Mouse (Mus musculus) C2C12 (cell line): ENCODE results near the gene Rnls. TPM values are rescaled to one million over a fixed set of nuclear protein-coding genes. Genes with fewer than 3 reads are reported as not detected.

Experiments used
- H3K27me3 ChIP-seq: one replicate; pipeline ENCODE4 v1.6.1; 2011; ENCODE audit not compliant: control insufficient read depth, insufficient read depth, insufficient read length
- H3K36me3 ChIP-seq: one replicate; pipeline ENCODE4 v1.6.1; 2011; ENCODE audit not compliant: control insufficient read depth, insufficient read depth
- H3K4me3 ChIP-seq: one replicate; pipeline ENCODE4 v1.5.1; 2011; ENCODE audit warnings: mild to moderate bottlenecking, control low read depth; ENCODE audit not compliant: poor library complexity, insufficient read depth, severe bottlenecking
- H3K79me2 ChIP-seq: one replicate; pipeline ENCODE4 v1.6.1; 2011; ENCODE audit not compliant: control insufficient read depth, insufficient read depth
- H3K79me3 ChIP-seq: one replicate; pipeline ENCODE4 v1.6.1; 2011; ENCODE audit warnings: low read depth, control low read depth
- H3ac ChIP-seq: one replicate; pipeline ENCODE3; 2011; ENCODE audit warnings: low read depth; ENCODE audit not compliant: control insufficient read depth, insufficient read length
- CEBPB ChIP-seq: IDR thresholded peaks from one replicate; pipeline ENCODE4 v1.6.1; 2011; ENCODE audit warnings: low read depth, mild to moderate bottlenecking, control low read depth, moderate library complexity
- CTCF ChIP-seq: IDR thresholded peaks from one replicate; pipeline ENCODE4 v1.5.1; 2011; ENCODE audit not compliant: control insufficient read depth, insufficient read depth, insufficient read length
- FOSL1 ChIP-seq: IDR thresholded peaks from one replicate; pipeline ENCODE4 v1.8.0; 2011; ENCODE audit warnings: mild to moderate bottlenecking, low read length; ENCODE audit not compliant: poor library complexity, insufficient read depth, severe bottlenecking
- MAX ChIP-seq: IDR thresholded peaks from one replicate; pipeline ENCODE4 v1.6.1; 2011; ENCODE audit warnings: mild to moderate bottlenecking, control low read depth
- MYOD1 ChIP-seq: IDR thresholded peaks from one replicate; pipeline ENCODE4 v1.6.1; 2011; ENCODE audit warnings: low read depth; ENCODE audit not compliant: control insufficient read depth, insufficient read length
- MYOG ChIP-seq: IDR thresholded peaks from one replicate; pipeline ENCODE4 v1.6.1; 2011; ENCODE audit not compliant: control insufficient read depth, insufficient read length; ENCODE audit errors: extremely low read depth
- USF1 ChIP-seq: IDR thresholded peaks from one replicate; pipeline ENCODE4 v1.6.1; 2011; ENCODE audit warnings: low read depth, mild to moderate bottlenecking, control low read depth, moderate library complexity
- polyA plus RNA-seq: library from polyadenylated mRNA; unstranded; fragments of >200 nt; fragmentation: generic; extraction: Trizol; gene quantifications from one replicate; pipeline ENCODE4 v1.2.1, GENCODE M21; 2012; ENCODE audit warnings: missing spikeins

The Rnls gene
- polyA plus RNA-seq, 1 experiment: 0.99 TPM

DNA sequence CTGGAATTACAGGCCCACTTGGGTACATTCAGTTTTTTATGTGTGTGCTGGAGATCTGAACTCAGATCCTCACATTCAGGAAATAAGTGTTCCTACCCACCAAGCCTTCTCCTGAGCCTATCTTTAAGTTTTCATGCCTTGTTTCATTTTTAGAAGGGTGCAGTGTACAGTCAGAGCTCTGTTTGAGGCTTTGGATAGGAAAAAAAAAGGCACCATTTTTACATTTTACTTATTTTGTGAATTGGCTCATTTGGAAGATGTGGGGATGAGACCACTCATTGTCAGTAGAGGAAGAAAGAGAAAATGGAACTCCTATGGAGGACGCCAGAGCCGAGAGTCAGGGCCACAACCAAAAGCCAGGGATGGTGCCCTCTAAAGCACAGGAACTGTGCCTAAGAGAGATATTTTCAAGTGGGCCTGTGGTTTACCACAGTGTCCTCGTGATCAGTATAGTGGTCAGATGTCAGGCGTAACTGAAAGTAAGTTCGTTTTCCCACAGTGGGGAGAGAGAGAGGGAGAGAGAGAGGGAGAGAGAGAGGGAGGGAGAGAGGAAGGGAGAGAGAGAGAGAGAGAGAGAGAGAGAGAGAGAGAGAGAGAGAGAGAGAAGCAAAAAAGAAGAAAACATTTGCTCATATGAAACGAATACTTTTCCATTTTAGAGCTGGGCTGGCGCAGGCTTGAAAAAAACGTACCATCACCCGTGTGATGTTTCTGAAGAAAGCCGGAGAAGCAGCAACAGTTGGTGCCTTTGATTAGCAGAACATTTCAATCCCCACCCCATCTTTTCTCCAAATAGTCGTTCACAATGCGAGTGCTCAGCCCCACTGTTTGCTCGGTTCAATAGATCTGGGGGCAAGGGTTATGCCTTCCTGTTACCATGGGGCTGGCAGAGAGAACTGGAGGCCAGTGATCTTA is 290.7 kb downstream of the Rnls start:
- Histone ChIP-seq H3K79me3 (no peaks in the 10 kb centered on the region), H3K36me3 (no peaks in the 10 kb centered on the region), H3K27me3 (no peaks in the 10 kb centered on the region), H3ac (no peak overlapping the region), H3K79me2 (no peaks in the 10 kb centered on the region), H3K4me3 (no peak overlapping the region)
- TF ChIP-seq FOSL1: no peak
- no peak for TF ChIP-seq MYOG
- no peak for TF ChIP-seq CTCF
- peak; percentile 88 for TF ChIP-seq USF1

DNA sequence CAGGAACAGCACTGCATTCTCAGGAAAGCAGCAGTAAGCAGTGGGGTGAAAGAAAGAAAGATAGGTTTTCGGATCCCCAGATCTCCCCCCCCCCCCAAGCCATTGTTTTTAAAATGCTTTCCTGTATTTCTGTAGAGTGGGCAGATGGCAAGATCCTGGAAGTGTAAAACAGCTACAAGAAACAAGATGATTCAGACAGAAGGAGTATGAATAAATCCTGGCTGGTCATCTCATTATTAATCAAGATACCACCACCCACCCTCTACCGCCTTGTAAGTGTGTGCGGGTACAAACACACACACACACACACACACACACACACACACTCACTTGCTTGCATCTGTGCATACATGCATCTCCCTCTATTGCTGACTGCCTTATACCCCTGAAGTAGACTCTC is 291.5 kb downstream of the Rnls start:
- Histone ChIP-seq H3K4me3 (no peak overlapping the region), H3K79me2 (no peaks in the 10 kb centered on the region), H3K36me3 (no peaks in the 10 kb centered on the region), H3ac (no peak overlapping the region), H3K27me3 (no peaks in the 10 kb centered on the region), H3K79me3 (no peaks in the 10 kb centered on the region)
- no peak for TF ChIP-seq MYOG

- Histone ChIP-seq H3K36me3 (no peaks in the 10 kb centered on the region), H3K4me3 (no peak overlapping the region), H3K79me3 (no peaks in the 10 kb centered on the region), H3ac (no peak overlapping the region), H3K79me2 (no peaks in the 10 kb centered on the region), H3K27me3 (no peaks in the 10 kb centered on the region)
- no peak for TF ChIP-seq USF1
- no peak for TF ChIP-seq MYOG
- TF ChIP-seq MYOD1: no peak
- TF ChIP-seq CTCF: no peak
Measured at GRCm38 (mm10) chr19:33100031-33100430, 292.1 kb downstream of the Rnls start.

DNA sequence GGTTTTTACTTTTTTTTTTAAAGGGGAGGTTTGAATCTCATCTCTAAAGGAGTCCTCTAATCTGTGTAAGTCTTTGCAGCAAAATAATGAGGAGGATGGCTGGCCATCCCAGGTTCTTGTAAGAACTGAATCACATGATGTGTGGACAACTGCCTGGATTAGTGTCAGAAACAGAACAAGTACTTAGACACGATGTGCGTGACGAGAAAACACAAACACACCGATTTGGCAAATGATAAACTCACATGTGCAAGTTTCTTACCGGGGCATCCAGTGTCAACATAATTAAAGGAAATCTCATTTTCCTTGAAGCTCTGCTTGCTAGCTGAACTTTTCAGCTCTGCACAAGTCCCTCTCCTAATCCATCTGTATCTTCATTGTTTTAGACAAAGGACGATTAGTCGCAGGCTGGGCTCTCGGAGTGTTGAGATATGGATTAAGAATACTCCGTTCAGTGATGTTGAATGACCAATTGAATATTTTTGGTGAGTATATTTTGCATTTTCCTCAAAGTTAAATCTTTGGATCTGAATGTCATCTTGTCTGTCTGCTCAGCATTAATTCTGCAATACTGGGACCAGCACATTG is 292.8 kb downstream of the Rnls start:
- Histone ChIP-seq H3K4me3 (no peak overlapping the region), H3K79me3 (no peaks in the 10 kb centered on the region), H3K36me3 (no peaks in the 10 kb centered on the region), H3K27me3 (no peaks in the 10 kb centered on the region), H3ac (no peak overlapping the region), H3K79me2 (no peaks in the 10 kb centered on the region)
- TF ChIP-seq CTCF (no peak), FOSL1 (no peak)

DNA sequence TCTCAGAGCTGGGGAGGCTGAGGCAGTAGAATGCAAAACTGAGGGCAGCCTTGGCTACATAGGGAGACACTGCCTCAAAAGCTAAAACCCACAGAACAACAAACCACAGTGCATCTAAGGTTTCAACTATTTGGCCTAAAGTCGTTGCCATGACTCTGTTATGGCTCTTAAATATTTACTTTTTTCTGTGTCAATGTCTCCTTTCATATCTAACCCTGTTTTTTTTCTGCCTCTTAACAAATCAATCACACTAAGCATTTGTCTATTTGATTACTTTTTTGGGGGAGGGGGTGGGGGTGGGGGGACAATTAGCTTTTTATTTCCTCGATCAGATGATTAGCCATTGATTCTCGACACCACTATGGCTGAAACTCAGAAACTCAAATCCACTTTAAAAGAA is 294.4 kb downstream of the Rnls start:
- TF ChIP-seq CEBPB (no peak), MYOD1 (no peak), USF1 (no peak), MYOG (no peak), CTCF (no peak)

DNA sequence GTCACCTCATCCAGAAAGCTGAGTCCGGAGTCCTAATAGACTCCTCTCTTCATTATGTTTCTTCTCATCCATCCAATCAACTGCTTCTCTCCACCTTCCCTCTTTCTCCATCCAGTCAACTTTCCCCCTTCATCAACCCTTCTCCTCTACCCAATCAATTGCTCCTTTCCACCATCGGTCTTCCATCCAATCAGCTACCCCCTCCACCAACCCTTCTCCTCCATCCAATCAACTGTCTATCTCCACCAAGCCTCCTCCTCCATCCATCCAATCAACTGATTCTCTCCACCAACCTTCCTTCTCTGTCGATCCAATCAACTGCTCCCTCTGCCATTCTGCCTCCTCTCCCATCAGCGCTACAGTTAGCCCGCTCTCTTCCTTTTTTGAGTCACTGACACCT is 295.5 kb downstream of the Rnls start:
- no peaks in the 10 kb centered on the region for H3K79me2 ChIP-seq

More for the DNA sequence above, 294.4 kb downstream of the Rnls start:
- Histone ChIP-seq H3K27me3 (no peaks in the 10 kb centered on the region), H3K36me3 (no peaks in the 10 kb centered on the region), H3K79me3 (no peaks in the 10 kb centered on the region), H3K4me3 (no peak overlapping the region), H3ac (no peak overlapping the region), H3K79me2 (no peaks in the 10 kb centered on the region)

More for the DNA sequence above, 295.5 kb downstream of the Rnls start:
- TF ChIP-seq MAX: no peak
- no peak for TF ChIP-seq MYOD1
- no peak for TF ChIP-seq CEBPB
- TF ChIP-seq MYOG: no peak
- TF ChIP-seq CTCF: no peak
- no peak for TF ChIP-seq FOSL1
- TF ChIP-seq USF1: no peak
- Histone ChIP-seq H3K27me3 (no peaks in the 10 kb centered on the region), H3K4me3 (no peak overlapping the region), H3ac (no peak overlapping the region), H3K36me3 (no peaks in the 10 kb centered on the region), H3K79me3 (no peaks in the 10 kb centered on the region)
